Mouse (Mus musculus) mouse embryonic stem cell (cell line): ENCODE results near the gene Adam11.

Experiments
- in situ Hi-C, 2 experiments: fragments of 300-500 bp; cut with MboI; formaldehyde crosslinking; loops; 1 replicate in 1 of 2; 3 replicates in 1 of 2; pipeline ENCODE4 v1.14.3; 2019 to 2020; ENCODE audit warnings: low sequenced_read_pairs in 2 of 2, low pct_unique_long_range_greater_than_20kb in 1 of 2, mixed read lengths in 1 of 2; ENCODE audit not compliant: unreplicated experiment in 1 of 2

Gene Adam11

GRCm38 (mm10) chr11:102749712-102750111 lies 11.5 kb upstream of the Adam11 start:
- in situ Hi-C loops = no loop called here

- in situ Hi-C loops = no loop called here
These were observed 8.2 kb upstream of the Adam11 start for GRCm38 (mm10) chr11:102752896-102753590.

- in situ Hi-C loops = no loop called here
These were observed 7.5 kb upstream of the Adam11 start for GRCm38 (mm10) chr11:102753591-102754324.

- in situ Hi-C loops = no loop called here
These were observed 6.8 kb upstream of the Adam11 start for GRCm38 (mm10) chr11:102754416-102754815.

- in situ Hi-C loops = no loop called here
These were observed 5.8 kb upstream of the Adam11 start for GRCm38 (mm10) chr11:102755391-102755790.

- in situ Hi-C loops = no loop called here
These were observed 2.3 kb upstream of the Adam11 start for GRCm38 (mm10) chr11:102758977-102759376.

- in situ Hi-C loops = no loop called here
These were observed 382 bp upstream of the Adam11 start for GRCm38 (mm10) chr11:102760805-102761308.

GRCm38 (mm10) chr11:102762248-102762647 lies 1.0 kb downstream of the Adam11 start:
- in situ Hi-C loops = no loop called here

- in situ Hi-C loops = no loop called here
These were observed 1.9 kb downstream of the Adam11 start for GRCm38 (mm10) chr11:102763009-102763767.

GRCm38 (mm10) chr11:102765416-102765815 lies 4.2 kb downstream of the Adam11 start:
- in situ Hi-C loops = no loop called here

GRCm38 (mm10) chr11:102767055-102767670 lies 5.9 kb downstream of the Adam11 start:
- in situ Hi-C loops = no loop called here

- in situ Hi-C loops = no loop called here
These were observed 7.9 kb downstream of the Adam11 start for GRCm38 (mm10) chr11:102769141-102769540.

- in situ Hi-C loops = no loop called here
These were observed 8.9 kb downstream of the Adam11 start for GRCm38 (mm10) chr11:102769993-102770661.

- in situ Hi-C loops = no loop called here
These were observed 9.6 kb downstream of the Adam11 start for GRCm38 (mm10) chr11:102770662-102771435.

GRCm38 (mm10) chr11:102771916-102772714 lies 10.9 kb downstream of the Adam11 start:
- in situ Hi-C loops = no loop called here

GRCm38 (mm10) chr11:102772771-102773700 lies 11.8 kb downstream of the Adam11 start:
- in situ Hi-C loops = no loop called here
